Mouse (Mus musculus) erythroblast, embryonic 14.5 days (primary cell): ENCODE data around the gene Ccdc141. TPM values are rescaled to one million over a fixed set of nuclear protein-coding genes. Genes with fewer than 3 reads are reported as not detected.

Experiments used
- H3K27me3 ChIP-seq: 2 replicates; pipeline ENCODE4 v1.6.1; 2012; ENCODE audit warnings: inconsistent platforms; ENCODE audit not compliant: control insufficient read depth
- H3K36me3 ChIP-seq: 2 replicates; pipeline ENCODE4 v1.6.1; 2012; ENCODE audit warnings: mild to moderate bottlenecking, inconsistent platforms; ENCODE audit not compliant: control insufficient read depth
- H3K4me1 ChIP-seq: 2 replicates; pipeline ENCODE4 v1.6.1; 2012; ENCODE audit warnings: inconsistent platforms; ENCODE audit not compliant: control insufficient read depth
- H3K4me3 ChIP-seq: replicated peaks from 2 replicates; pipeline ENCODE3; 2012; ENCODE audit warnings: moderate library complexity, mild to moderate bottlenecking, inconsistent platforms
- H3K9me3 ChIP-seq: 2 replicates; pipeline ENCODE4 v1.6.1; 2012; ENCODE audit warnings: low read length, inconsistent platforms, mixed read lengths; ENCODE audit not compliant: control insufficient read depth
- GATA1 ChIP-seq: IDR thresholded peaks from 2 replicates; pipeline ENCODE4 v1.6.1; 2012; ENCODE audit warnings: low read length, inconsistent platforms, mixed read lengths
- TAL1 ChIP-seq: IDR thresholded peaks from 3 replicates; pipeline ENCODE4 v1.6.1; 2012; ENCODE audit warnings: low read length, inconsistent platforms, mixed read lengths
- polyA plus RNA-seq: library from polyadenylated mRNA; stranded (reverse); fragments of >175 nt; gene quantifications from 2 replicates; pipeline ENCODE4 v1.2.3, GENCODE M21; 2012

The Ccdc141 gene
- polyA plus RNA-seq, 1 experiment, result 0.01 TPM

DNA sequence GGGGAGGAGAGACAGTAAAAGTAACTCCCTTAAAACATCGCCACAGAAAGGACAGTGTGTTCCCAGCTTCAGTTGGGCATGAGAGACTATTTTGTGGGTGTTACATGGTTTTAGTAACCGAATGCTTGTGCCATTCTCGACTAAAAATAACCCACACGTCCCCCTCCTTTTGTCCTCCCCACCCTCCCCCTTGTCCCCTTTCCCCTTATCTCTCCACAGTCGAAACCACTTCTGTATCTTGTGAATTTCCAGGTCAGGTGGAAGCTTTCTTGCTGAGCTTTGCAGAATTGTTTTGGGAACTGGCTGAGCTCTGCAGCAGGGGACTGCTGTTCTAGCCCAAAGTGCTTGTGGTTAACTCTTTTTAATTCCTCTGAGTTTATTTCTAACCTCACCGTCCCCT is 200.2 kb downstream of the Ccdc141 start:
- H3K9me3 ChIP-seq, result no peaks in the 10 kb centered on the region
- no peaks in the 10 kb centered on the region for H3K4me1 ChIP-seq
- no peaks in the 10 kb centered on the region for H3K36me3 ChIP-seq
- H3K27me3 ChIP-seq, result no peaks in the 10 kb centered on the region
- TF ChIP-seq GATA1, result no peak
- no peak for TF ChIP-seq TAL1
- no peak overlapping the region for H3K4me3 ChIP-seq

DNA sequence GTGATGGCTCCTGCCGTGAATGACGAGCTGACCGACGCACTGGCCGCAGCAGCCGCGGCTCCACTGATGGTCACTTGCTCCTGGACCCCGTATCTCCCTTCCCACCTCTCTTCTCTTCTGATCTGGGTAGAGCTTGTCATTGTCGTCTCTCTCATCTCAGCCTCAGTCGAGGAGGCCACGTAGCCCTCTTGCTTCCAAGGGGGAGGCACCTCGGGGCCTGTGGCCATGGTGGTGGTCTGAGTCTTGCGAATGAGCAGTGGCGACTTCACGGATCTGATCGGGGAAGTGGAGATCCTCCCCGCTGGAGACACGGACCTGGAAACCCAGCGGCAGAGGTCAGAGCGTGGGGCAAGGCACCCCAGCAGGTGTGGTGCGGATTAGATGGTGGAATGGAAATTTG is 200.8 kb downstream of the Ccdc141 start:
- no peaks in the 10 kb centered on the region for H3K9me3 ChIP-seq
- no peaks in the 10 kb centered on the region for H3K27me3 ChIP-seq
- TF ChIP-seq GATA1 (no peak), TAL1 (no peak)
- no peaks in the 10 kb centered on the region for H3K4me1 ChIP-seq
- H3K36me3 ChIP-seq, result no peaks in the 10 kb centered on the region
- H3K4me3 ChIP-seq, result no peak overlapping the region

DNA sequence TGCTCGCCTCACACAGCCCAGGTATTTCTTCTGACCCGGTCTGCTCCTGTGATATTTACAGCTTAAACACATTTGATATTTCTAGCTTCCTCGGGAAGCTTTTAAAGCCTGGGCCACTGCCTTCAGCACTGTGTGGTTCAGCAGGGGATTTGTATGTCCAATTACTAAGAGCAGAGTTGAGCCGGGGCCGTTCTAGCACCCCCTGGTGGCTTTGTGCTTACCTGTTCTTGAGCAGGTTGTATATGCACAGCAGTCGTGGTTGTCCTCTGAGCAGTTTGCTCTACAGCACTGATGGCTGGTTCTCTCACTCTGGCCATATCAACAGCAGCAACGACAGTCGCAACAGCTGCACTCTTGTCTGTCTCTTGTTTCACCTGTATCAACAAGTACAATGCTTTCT is 201.5 kb downstream of the Ccdc141 start:
- H3K9me3 ChIP-seq, result no peaks in the 10 kb centered on the region
- H3K4me1 ChIP-seq, result no peaks in the 10 kb centered on the region
- H3K4me3 ChIP-seq, result no peak overlapping the region
- no peaks in the 10 kb centered on the region for H3K27me3 ChIP-seq
- no peaks in the 10 kb centered on the region for H3K36me3 ChIP-seq
- TF ChIP-seq TAL1 (no peak), GATA1 (no peak)

DNA sequence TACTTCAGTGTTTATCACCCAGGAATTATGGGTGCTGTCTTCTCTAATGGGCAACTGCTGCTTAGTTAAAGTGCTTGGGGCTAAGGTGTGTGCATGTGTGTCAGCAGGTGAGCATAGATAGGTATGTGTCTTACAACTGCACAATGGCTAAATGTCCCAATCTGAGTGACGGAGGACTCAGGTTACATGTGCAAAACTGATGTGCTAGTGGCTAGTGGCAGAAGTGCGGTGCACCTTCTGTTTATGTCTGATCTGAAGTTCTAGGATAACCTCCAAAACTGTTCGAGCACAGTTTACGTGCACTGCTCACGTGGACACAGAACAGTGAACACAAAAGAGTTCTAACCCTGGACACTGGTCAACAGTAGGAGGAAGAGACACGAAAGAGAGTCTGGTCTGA is 203.9 kb downstream of the Ccdc141 start:
- H3K4me1 ChIP-seq, result no peaks in the 10 kb centered on the region
- H3K27me3 ChIP-seq, result no peaks in the 10 kb centered on the region
- no peak for TF ChIP-seq GATA1
- TF ChIP-seq TAL1, result no peak
- H3K36me3 ChIP-seq, result no peaks in the 10 kb centered on the region
- no peak overlapping the region for H3K4me3 ChIP-seq
- H3K9me3 ChIP-seq, result no peaks in the 10 kb centered on the region

DNA sequence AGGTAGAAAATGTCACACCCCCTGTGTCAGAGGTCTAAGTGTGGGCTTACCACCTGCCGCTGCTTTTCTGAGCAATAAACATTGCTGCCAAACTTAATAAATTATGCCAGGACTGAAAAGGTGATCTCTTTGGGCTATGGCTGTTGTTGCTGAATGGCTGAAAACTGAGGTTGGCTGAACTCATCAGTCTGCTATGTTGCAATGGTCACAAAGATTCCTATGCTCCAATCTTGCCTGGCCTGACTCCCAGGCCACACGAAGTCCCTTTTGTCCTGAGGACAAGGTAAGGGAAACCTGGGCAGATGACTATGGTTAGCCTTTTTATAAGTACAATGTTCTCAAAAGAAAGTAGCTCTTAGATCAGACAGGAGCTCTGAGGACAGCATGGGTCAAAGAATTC is 204.4 kb downstream of the Ccdc141 start:
- no peaks in the 10 kb centered on the region for H3K9me3 ChIP-seq
- TF ChIP-seq GATA1, result no peak
- TF ChIP-seq TAL1, result no peak
- no peaks in the 10 kb centered on the region for H3K4me1 ChIP-seq
- no peaks in the 10 kb centered on the region for H3K27me3 ChIP-seq
- H3K4me3 ChIP-seq, result no peak overlapping the region
- H3K36me3 ChIP-seq, result no peaks in the 10 kb centered on the region

DNA sequence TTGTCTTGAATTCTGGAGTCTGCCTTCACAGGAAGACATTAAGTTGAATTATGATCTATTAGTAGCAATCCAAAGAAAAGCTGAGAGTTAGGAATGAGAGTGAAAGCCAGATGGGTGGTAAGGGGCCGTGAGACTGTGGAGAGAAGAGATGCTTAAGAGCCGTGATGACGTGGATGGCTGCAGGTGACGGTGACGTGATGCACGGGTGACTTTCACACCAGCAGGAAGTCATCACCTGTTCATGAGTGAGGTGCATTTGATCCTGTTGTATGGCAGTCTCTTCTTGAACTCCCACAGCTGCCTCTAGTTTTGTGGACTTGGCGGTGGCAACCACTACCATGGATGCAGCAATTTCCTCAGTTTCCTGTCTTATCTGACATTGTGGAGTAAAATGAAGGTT is 204.9 kb downstream of the Ccdc141 start:
- Histone ChIP-seq H3K4me1 (no peaks in the 10 kb centered on the region), H3K9me3 (no peaks in the 10 kb centered on the region), H3K4me3 (no peak overlapping the region), H3K27me3 (no peaks in the 10 kb centered on the region), H3K36me3 (no peaks in the 10 kb centered on the region)
- TF ChIP-seq GATA1, result no peak
- no peak for TF ChIP-seq TAL1

DNA sequence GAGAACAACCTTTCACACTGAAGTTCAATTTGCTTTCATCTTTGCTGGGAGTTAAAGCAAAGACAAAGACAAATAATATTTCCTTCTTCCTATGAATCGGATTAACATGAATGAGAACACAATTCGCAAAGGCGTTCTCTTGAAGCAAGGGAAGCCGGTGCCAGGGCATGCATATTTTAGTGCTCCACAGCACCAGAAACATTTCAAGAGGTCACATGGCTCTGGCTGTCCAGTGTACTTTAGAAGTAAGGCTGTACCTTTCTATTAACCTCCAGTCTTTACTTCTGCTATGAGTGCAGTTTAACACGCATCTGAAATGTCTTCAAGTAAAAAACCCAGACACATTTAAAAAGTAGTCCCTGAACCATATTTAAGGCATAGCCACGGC is 208.4 kb downstream of the Ccdc141 start:
- TF ChIP-seq TAL1, result no peak
- no peak for TF ChIP-seq GATA1
- Histone ChIP-seq H3K27me3 (no peaks in the 10 kb centered on the region), H3K4me1 (no peaks in the 10 kb centered on the region), H3K9me3 (no peaks in the 10 kb centered on the region), H3K4me3 (no peak overlapping the region), H3K36me3 (no peaks in the 10 kb centered on the region)

DNA sequence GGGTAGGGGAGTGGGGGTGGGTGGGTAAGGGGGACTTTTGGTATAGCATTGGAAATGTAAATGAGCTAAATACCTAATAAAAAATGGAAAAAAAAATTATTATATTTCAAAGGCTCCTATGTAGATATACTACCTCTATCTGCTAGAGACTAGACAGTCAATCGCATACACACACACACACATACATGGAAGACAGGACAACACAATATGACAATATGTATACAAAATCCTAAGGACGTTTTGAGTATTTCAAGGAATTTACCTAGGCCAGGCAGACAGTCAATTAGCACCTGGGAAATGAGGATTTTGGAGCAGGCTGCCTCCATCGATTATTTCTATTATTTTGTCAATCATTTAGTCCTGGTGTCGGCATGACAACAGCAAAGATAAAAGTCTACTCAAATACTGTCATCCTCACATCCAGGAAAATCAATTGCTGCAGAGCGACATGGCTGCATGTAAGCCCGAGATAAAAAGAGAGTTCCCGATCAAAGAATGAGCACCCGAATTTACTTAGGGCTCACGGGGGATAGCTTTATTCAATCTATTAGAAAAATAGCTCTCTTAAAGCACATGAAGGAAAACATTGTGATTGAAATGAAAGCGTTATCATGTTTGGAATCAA is 208.9 kb downstream of the Ccdc141 start:
- Histone ChIP-seq H3K27me3 (no peaks in the 10 kb centered on the region), H3K4me1 (no peaks in the 10 kb centered on the region), H3K9me3 (no peaks in the 10 kb centered on the region), H3K36me3 (no peaks in the 10 kb centered on the region), H3K4me3 (no peak overlapping the region)
- no peak for TF ChIP-seq GATA1
- TF ChIP-seq TAL1, result no peak

Other genes starting within 250 kb of the Ccdc141 start
- gene Ttn, start 188.1 kb downstream of the Ccdc141 start, polyA plus RNA-seq, result under 0.01 and 0.01 TPM in 2 replicates
- gene Sestd1, start 110.0 kb upstream of the Ccdc141 start, polyA plus RNA-seq, result not detected in 2 replicates